Mouse (Mus musculus) bone marrow macrophage, adult 2 months (primary cell): ENCODE results near the gene Pitpnc1.

Experiments
- CTCF ChIP-seq: IDR thresholded peaks from 2 replicates; pipeline ENCODE4 v1.5.1; 2012; ENCODE audit warnings: low read depth, mild to moderate bottlenecking, low read length, moderate library complexity
- POLR2A ChIP-seq: IDR thresholded peaks from 2 replicates; pipeline ENCODE4 v1.6.1; 2012; ENCODE audit warnings: mild to moderate bottlenecking, low read depth, low read length, borderline replicate concordance

DNA sequence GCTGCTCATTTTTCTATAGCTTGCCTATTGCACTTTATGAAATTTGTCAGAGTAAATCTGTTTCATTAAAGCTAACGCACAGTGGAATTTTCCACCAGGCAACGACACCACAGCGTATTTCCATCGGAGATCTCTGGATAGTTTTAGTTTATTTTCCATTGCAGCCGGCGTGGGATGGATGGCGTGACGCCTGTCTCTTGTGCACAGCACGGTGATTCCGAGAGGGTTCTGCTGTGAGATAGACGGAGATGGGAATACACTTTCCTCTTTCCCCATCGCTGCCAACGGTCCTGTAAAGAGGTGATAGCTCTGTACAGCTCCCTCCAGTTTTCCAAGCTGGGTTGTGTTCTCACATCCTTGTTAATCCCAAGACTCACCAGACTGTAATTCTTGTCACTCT, 138.2 kb downstream of the Pitpnc1 start:
- TF ChIP-seq POLR2A (no peak), CTCF (no peak)
